Mouse (Mus musculus): ENCODE measurements around the gene Prrc2a. TPM values are rescaled to one million over a fixed set of nuclear protein-coding genes. Genes with fewer than 3 reads are reported as not detected.

The Prrc2a gene
- polyA plus RNA-seq, 1 experiment from 2014 or later = 163 TPM

GRCm38 (mm10) chr17:35201128-35201527 lies 36.4 kb upstream of the Prrc2a start:
- 50% methylated on average over 11 of the region's 11 CpGs for WGBS (ENCODE audit: insufficient replicate concordance)
- Histone ChIP-seq H3K4me3 (ENCODE audit: low read depth, low read length) (no peak overlapping the region), H3K4me2 (no peak overlapping the region), H3K9ac (ENCODE audit: low read depth, low read length) (no peak overlapping the region), H3K4me1 (ENCODE audit: control insufficient read depth, insufficient read depth, low read length) (peaks cover 1% of the 10 kb centered on the region; the same call in 1 of the 2 replicates), H3K36me3 (ENCODE audit: control insufficient read depth, insufficient read depth, low read length) (no peaks in the 10 kb centered on the region), H3K9me3 (replicated peaks; ENCODE audit: control insufficient read depth, low read length) (no peaks in the 10 kb centered on the region), H3K27ac (ENCODE audit: low read depth, low read length) (no peak overlapping the region), H3K27me3 (ENCODE audit: control insufficient read depth, insufficient read depth, low read length) (peaks cover 70% of the 10 kb centered on the region)
- ATAC-seq (replicated peaks; ENCODE audit: insufficient number of reproducible peaks, low FRiP score, low TSS enrichment) = no peak

GRCm38 (mm10) chr17:35200398-35200797 lies 35.7 kb upstream of the Prrc2a start:
- WGBS (ENCODE audit: insufficient replicate concordance) = 76% methylated on average over 9 of the region's 11 CpGs
- peaks cover 76% of the 10 kb centered on the region for H3K27me3 ChIP-seq (ENCODE audit: control insufficient read depth, insufficient read depth, low read length)
- H3K4me1 ChIP-seq (ENCODE audit: control insufficient read depth, insufficient read depth, low read length) = peaks cover 8% of the 10 kb centered on the region; the same call in 1 of the 2 replicates
- H3K36me3 ChIP-seq (ENCODE audit: control insufficient read depth, insufficient read depth, low read length) = no peaks in the 10 kb centered on the region
- no peak for ATAC-seq (replicated peaks; ENCODE audit: insufficient number of reproducible peaks, low FRiP score, low TSS enrichment)
- no peak overlapping the region for H3K9ac ChIP-seq (ENCODE audit: low read depth, low read length)
- no peaks in the 10 kb centered on the region for H3K9me3 ChIP-seq (replicated peaks; ENCODE audit: control insufficient read depth, low read length)
- no peak overlapping the region for H3K27ac ChIP-seq (ENCODE audit: low read depth, low read length)
- no peak overlapping the region for H3K4me3 ChIP-seq (ENCODE audit: low read depth, low read length)
- H3K4me2 ChIP-seq = no peak overlapping the region

- Histone ChIP-seq H3K4me1 (ENCODE audit: control insufficient read depth, insufficient read depth, low read length) (peaks cover 9% of the 10 kb centered on the region; the same call in 1 of the 2 replicates), H3K9me3 (replicated peaks; ENCODE audit: control insufficient read depth, low read length) (no peaks in the 10 kb centered on the region), H3K9ac (ENCODE audit: low read depth, low read length) (no peak overlapping the region), H3K36me3 (ENCODE audit: control insufficient read depth, insufficient read depth, low read length) (no peaks in the 10 kb centered on the region), H3K4me2 (no peak overlapping the region), H3K4me3 (ENCODE audit: low read depth, low read length) (no peak overlapping the region), H3K27ac (ENCODE audit: low read depth, low read length) (no peak overlapping the region), H3K27me3 (ENCODE audit: control insufficient read depth, insufficient read depth, low read length) (peaks cover 77% of the 10 kb centered on the region)
- ATAC-seq (replicated peaks; ENCODE audit: insufficient number of reproducible peaks, low FRiP score, low TSS enrichment) = no peak
- WGBS (ENCODE audit: insufficient replicate concordance) = 30% methylated on average over 8 of the region's 8 CpGs
These were observed 34.2 kb upstream of the Prrc2a start for GRCm38 (mm10) chr17:35198946-35199345.

- Histone ChIP-seq H3K4me1 (ENCODE audit: control insufficient read depth, insufficient read depth, low read length) (peaks cover 9% of the 10 kb centered on the region; the same call in 1 of the 2 replicates), H3K27me3 (ENCODE audit: control insufficient read depth, insufficient read depth, low read length) (peaks cover 70% of the 10 kb centered on the region), H3K36me3 (ENCODE audit: control insufficient read depth, insufficient read depth, low read length) (no peaks in the 10 kb centered on the region), H3K4me3 (ENCODE audit: low read depth, low read length) (no peak overlapping the region), H3K27ac (ENCODE audit: low read depth, low read length) (no peak overlapping the region), H3K9ac (ENCODE audit: low read depth, low read length) (no peak overlapping the region), H3K9me3 (replicated peaks; ENCODE audit: control insufficient read depth, low read length) (no peaks in the 10 kb centered on the region), H3K4me2 (no peak overlapping the region)
- 53% methylated on average over 7 of the region's 7 CpGs for WGBS (ENCODE audit: insufficient replicate concordance)
- no peak for ATAC-seq (replicated peaks; ENCODE audit: insufficient number of reproducible peaks, low FRiP score, low TSS enrichment)
These were observed 33.3 kb upstream of the Prrc2a start for GRCm38 (mm10) chr17:35198029-35198428.

GRCm38 (mm10) chr17:35197126-35197525 lies 32.4 kb upstream of the Prrc2a start:
- Histone ChIP-seq H3K4me2 (no peak overlapping the region), H3K9me3 (replicated peaks; ENCODE audit: control insufficient read depth, low read length) (no peaks in the 10 kb centered on the region), H3K36me3 (ENCODE audit: control insufficient read depth, insufficient read depth, low read length) (no peaks in the 10 kb centered on the region), H3K27me3 (ENCODE audit: control insufficient read depth, insufficient read depth, low read length) (peaks cover 63% of the 10 kb centered on the region), H3K4me1 (ENCODE audit: control insufficient read depth, insufficient read depth, low read length) (peaks cover 9% of the 10 kb centered on the region; the same call in 1 of the 2 replicates), H3K27ac (ENCODE audit: low read depth, low read length) (no peak overlapping the region), H3K9ac (ENCODE audit: low read depth, low read length) (no peak overlapping the region), H3K4me3 (ENCODE audit: low read depth, low read length) (no peak overlapping the region)
- ATAC-seq (replicated peaks; ENCODE audit: insufficient number of reproducible peaks, low FRiP score, low TSS enrichment) = no peak
- 18% methylated on average over 5 of the region's 6 CpGs for WGBS (ENCODE audit: insufficient replicate concordance)

GRCm38 (mm10) chr17:35196321-35196641 lies 31.6 kb upstream of the Prrc2a start:
- peaks cover 9% of the 10 kb centered on the region; the same call in 1 of the 2 replicates for H3K4me1 ChIP-seq (ENCODE audit: control insufficient read depth, insufficient read depth, low read length)
- WGBS (ENCODE audit: insufficient replicate concordance) = 29% methylated on average over 9 of the region's 9 CpGs
- H3K27me3 ChIP-seq (ENCODE audit: control insufficient read depth, insufficient read depth, low read length) = peaks cover 55% of the 10 kb centered on the region
- H3K4me3 ChIP-seq (ENCODE audit: low read depth, low read length) = peak overlapping the region; percentile 49
- no peak overlapping the region for H3K27ac ChIP-seq (ENCODE audit: low read depth, low read length)
- no peak overlapping the region for H3K9ac ChIP-seq (ENCODE audit: low read depth, low read length)
- H3K9me3 ChIP-seq (replicated peaks; ENCODE audit: control insufficient read depth, low read length) = no peaks in the 10 kb centered on the region
- peak overlapping the region; percentile 85 for H3K4me2 ChIP-seq
- no peaks in the 10 kb centered on the region for H3K36me3 ChIP-seq (ENCODE audit: control insufficient read depth, insufficient read depth, low read length)
- ATAC-seq (replicated peaks; ENCODE audit: insufficient number of reproducible peaks, low FRiP score, low TSS enrichment) = no peak

GRCm38 (mm10) chr17:35195631-35196320 lies 31.1 kb upstream of the Prrc2a start:
- peak; percentile 66; the same call in 1 of the 2 replicates for ATAC-seq (replicated peaks; ENCODE audit: insufficient number of reproducible peaks, low FRiP score, low TSS enrichment)
- H3K9ac ChIP-seq (ENCODE audit: low read depth, low read length) = peak overlapping the region; percentile 63; the same call in 1 of the 2 replicates
- H3K4me1 ChIP-seq (ENCODE audit: control insufficient read depth, insufficient read depth, low read length) = peaks cover 9% of the 10 kb centered on the region; the same call in 1 of the 2 replicates
- 2% methylated on average over 66 of the region's 66 CpGs for WGBS (ENCODE audit: insufficient replicate concordance)
- H3K27me3 ChIP-seq (ENCODE audit: control insufficient read depth, insufficient read depth, low read length) = peaks cover 50% of the 10 kb centered on the region
- H3K27ac ChIP-seq (ENCODE audit: low read depth, low read length) = no peak overlapping the region
- H3K4me2 ChIP-seq = peak overlapping the region; percentile 85
- no peaks in the 10 kb centered on the region for H3K36me3 ChIP-seq (ENCODE audit: control insufficient read depth, insufficient read depth, low read length)
- peak overlapping the region; percentile 49 for H3K4me3 ChIP-seq (ENCODE audit: low read depth, low read length)
- H3K9me3 ChIP-seq (replicated peaks; ENCODE audit: control insufficient read depth, low read length) = no peaks in the 10 kb centered on the region

- peak overlapping the region; percentile 63; the same call in 1 of the 2 replicates for H3K9ac ChIP-seq (ENCODE audit: low read depth, low read length)
- no peak overlapping the region for H3K27ac ChIP-seq (ENCODE audit: low read depth, low read length)
- H3K27me3 ChIP-seq (ENCODE audit: control insufficient read depth, insufficient read depth, low read length) = peaks cover 44% of the 10 kb centered on the region
- WGBS (ENCODE audit: insufficient replicate concordance) = 34% methylated on average over 19 of the region's 19 CpGs
- peaks cover 9% of the 10 kb centered on the region; the same call in 1 of the 2 replicates for H3K4me1 ChIP-seq (ENCODE audit: control insufficient read depth, insufficient read depth, low read length)
- H3K36me3 ChIP-seq (ENCODE audit: control insufficient read depth, insufficient read depth, low read length) = no peaks in the 10 kb centered on the region
- H3K4me2 ChIP-seq = peak overlapping the region; percentile 85
- H3K9me3 ChIP-seq (replicated peaks; ENCODE audit: control insufficient read depth, low read length) = no peaks in the 10 kb centered on the region
- no peak for ATAC-seq (replicated peaks; ENCODE audit: insufficient number of reproducible peaks, low FRiP score, low TSS enrichment)
- H3K4me3 ChIP-seq (ENCODE audit: low read depth, low read length) = peak overlapping the region; percentile 49
These were observed 30.3 kb upstream of the Prrc2a start for GRCm38 (mm10) chr17:35194844-35195630.
